Mouse (Mus musculus) layer of hippocampus, postnatal 10 days (tissue): Measurements from ENCODE around the gene Gm20908. TPM values are rescaled to one million over a fixed set of nuclear protein-coding genes. Genes with fewer than 3 reads are reported as not detected.
"Not testable (repeated sequence)": the region's sequence is repeated elsewhere in the genome, so short reads cannot be mapped to it uniquely, and the experiment has no call there.

Experiments used
- DNase-seq, 2 experiments: peaks; one replicate each; pipeline ENCODE4 v3.0.0; 2021; ENCODE audit warnings: low spot score in 2 of 2
- long read RNA-seq: library from polyadenylated mRNA; stranded (forward); transcript quantifications from one replicate; pipeline ENCODE4 v2.0.0, GENCODE M21; 2023
- total RNA-seq, 2 experiments: library from RNA; stranded (reverse); gene quantifications; 2 replicates each; pipeline ENCODE4 v1.2.3; 2021

Gm20908 gene
- total RNA-seq: not detected
- long read RNA-seq: 0 reads

GRCm38 (mm10) chrY:64472966-64473365 is at the start of gene Gm20908:
Gm20908 (plus strand) TSS chrY:64473266.
- not testable (repeated sequence) for DNase-seq
